Mouse (Mus musculus): ENCODE results near the gene Ganab.

- no peak for TF ChIP-seq CTCF (IDR thresholded peaks at IDR 0.05)
- no peak for TF ChIP-seq EP300 (IDR thresholded peaks at IDR 0.05)
These were observed 68.3 kb downstream of the Ganab start for GRCm38 (mm10) chr19:8966198-8966589.

All from lung, postnatal 0 days (tissue).